Mouse (Mus musculus) erythroblast, embryonic 14.5 days (primary cell): ENCODE measurements around the gene Olfr364-ps1.

Source experiments
- GATA1 ChIP-seq: IDR thresholded peaks from 2 replicates; pipeline ENCODE4 v1.6.1; 2012; ENCODE audit warnings: low read length, inconsistent platforms, mixed read lengths
- TAL1 ChIP-seq: IDR thresholded peaks from 3 replicates; pipeline ENCODE4 v1.6.1; 2012; ENCODE audit warnings: low read length, inconsistent platforms, mixed read lengths

DNA sequence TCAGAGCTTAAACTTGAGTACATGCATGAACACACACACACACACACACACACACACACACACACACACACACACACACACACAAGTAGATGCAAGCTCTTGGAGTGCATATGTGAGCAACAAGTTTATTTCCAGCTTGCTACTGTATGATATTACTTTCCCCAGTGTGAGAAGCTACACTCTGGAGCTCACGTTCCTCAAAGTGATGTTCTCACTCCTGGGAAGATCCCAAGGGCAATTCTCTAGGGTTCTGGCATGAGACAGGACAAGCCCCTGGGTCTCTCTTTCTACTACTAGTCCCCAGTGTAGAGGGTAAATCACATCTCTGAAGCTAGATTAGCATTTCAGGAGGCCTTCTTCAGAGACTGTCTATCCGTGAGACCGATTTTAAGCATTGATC is at the start of gene Olfr364-ps1:
- TF ChIP-seq TAL1 (no peak), GATA1 (no peak)
